Mouse (Mus musculus) urinary bladder, postnatal 4 days (tissue): ENCODE results near the gene Dock1.

Experiments used
- DNase-seq, 2 experiments: peaks; one replicate each; pipeline ENCODE4 v3.0.0; 2021 to 2022; ENCODE audit warnings: low spot score in 2 of 2

Dock1 gene

DNA sequence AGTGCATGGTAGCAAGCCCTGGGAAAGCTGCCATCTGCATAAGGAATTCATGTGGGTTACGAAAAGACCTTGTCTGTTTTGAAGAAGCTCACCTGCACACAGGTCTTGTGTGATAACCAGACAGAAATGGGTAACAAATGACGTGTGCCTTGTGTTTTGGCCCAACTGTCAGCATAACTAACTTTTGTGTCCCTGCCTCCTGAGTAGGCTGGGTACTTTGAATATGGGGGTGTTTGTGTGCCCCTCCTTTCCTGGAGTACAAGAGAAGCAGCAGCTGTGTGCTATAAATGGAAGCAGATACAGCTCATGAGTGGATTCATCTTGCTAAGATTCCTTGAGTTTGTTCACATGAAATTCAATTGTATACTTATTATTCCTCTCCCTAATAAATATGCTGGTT, 480.5 kb downstream of the Dock1 start:
- no peak for DNase-seq

DNA sequence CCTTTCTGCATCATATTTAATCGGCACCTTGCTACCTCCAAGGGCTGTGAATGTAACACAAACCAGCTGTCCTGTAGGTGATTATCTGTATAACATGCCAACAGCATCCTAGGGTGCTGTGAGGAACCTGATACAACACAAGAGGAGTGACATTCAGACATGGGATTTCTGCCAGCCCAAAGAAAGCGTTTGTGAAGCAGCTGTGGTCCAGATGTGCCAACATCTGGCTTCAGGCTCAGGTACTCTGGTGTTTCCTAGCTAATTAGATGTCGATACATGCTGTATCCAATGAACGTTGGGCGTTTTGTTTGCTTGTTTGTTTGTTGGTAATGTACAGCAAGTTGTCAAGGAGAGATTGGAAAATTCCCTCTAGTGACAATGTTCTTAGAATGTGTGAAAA, 487.1 kb downstream of the Dock1 start:
- DNase-seq: no peak

DNA sequence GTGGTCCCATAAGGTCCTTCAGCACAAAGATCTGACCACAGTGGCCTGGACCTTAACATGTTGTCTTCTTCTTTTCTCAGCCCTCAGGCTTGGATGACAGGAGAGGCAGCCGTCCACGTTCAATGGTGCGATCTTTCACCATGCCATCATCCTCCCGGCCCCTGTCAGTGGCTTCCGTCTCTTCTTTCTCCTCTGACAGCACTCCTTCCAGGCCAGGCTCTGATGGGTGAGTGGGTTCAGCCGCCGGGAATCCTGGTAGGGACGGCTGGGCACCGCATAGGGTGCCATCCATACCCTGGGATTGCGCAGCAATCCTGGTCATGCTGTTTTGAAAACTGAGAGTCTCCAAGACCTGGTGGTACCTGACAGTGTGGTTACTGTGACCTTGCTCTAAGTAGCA, 487.9 kb downstream of the Dock1 start:
- DNase-seq: no peak

DNA sequence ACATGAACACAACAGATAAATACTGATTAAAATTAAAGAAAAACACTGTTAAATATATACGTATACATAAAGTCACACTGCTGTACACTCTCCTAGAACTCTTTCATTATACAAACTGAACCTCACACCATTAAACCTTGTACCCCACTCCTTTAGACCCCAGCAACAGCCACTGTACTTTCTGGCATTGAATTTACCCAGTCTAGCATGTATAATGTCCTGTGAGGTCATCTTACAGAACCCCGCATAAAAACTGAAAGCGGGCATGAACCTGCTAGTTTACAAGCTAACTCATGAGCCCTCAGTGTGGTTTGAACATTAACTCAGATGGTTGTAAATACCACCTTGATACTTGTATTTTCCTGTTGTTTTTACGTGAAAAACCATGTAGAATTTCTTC, 489.2 kb downstream of the Dock1 start:
- DNase-seq: no peak

DNA sequence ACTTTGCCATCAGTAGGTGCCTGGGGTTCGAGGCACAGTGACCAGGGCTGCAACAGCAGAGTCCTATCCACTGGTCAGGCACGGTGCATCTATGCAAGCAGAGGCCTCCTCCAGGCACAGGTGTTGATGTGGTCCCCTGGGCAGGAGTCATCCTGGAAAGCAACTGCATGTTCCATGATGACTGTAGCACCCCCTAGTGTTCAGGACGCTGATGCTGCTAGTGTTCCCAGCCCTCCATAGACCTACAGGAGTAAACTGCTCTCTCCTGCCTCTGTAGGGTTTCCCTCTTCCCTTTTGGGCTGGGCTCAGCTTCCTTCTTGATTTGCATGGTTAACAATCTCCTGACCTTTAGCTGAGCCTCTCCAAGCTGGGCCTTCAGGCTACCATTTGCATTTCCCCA, 494.7 kb downstream of the Dock1 start:
- no peak for DNase-seq

DNA sequence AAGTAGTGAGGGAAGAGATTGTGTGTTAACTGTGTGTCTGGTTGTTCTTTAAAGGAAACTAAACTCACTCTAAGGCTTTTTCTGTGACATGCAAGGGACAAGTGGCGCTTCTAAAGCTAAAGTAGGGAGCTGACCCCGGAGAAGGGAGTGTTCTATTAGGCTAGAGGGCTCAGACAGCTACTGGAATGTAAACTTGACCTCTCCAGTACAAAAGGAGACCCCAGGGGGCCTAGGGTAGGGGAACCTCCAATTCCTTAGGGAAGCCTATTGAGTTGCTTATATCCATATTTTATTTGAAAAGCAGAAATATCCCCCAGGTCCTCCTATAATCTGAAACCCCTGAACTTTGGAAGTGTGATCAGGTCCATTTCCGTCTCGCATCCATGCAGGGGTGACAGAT, 499.5 kb downstream of the Dock1 start:
- DNase-seq: no peak

DNA sequence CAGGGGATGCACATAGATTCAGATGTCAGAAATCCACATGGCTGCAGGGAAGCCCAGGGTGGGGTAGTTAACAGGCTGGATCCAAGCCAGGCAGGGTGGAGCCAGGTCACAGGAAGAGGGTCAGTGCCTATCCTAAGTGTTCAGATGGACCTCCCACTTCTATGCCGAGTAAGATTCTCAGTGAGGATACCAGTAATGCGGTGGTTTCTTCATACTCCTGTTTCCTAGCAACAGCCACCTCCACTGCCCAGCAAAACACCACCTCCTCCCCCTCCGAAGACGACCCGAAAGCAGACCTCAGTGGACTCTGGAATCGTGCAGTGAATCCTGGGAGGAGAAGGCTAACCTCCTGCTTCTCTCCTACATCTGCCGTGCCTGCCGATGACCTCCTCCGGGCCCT, 501.8 kb downstream of the Dock1 start:
- no peak for DNase-seq

DNA sequence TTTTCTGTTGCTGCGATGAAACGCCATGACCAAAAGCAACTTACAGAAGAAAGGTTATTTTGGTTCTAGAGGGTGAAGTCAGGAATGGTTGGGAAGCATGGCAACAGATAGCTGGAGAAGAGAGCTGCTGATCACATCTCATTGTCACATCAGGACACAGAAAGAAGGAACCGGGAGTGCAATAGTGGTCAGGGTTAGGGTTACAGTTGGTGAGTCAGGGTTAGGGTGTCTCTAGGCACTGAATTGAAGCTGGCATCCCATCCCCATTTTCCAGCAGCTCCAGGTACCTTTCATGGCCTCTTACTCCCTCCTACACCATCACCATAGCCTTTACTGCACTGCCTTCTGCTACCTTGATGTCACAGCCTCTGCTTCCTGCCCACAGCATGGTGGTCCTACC, 523.7 kb downstream of the Dock1 start:
- DNase-seq: no peak

DNA sequence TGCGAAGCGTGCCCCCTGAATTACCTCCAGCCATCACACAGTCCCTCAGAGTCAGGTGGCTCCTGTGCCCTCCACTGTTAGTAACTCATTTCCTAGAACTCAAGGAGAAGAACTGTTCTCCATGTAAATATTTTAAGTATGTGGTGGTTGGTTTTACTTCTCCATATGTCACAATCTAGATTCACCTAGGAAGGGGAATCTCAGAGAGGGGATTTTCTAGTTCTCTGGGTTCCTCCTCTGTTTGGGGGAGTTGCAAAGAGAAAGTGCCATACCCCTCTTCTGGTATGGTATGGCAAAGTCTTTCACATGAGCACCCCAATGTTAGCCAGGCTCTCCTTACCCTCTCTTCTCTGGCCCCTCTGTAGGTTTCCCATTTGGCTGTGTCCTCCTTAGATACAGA, 525.2 kb downstream of the Dock1 start:
- DNase-seq: no peak

DNA sequence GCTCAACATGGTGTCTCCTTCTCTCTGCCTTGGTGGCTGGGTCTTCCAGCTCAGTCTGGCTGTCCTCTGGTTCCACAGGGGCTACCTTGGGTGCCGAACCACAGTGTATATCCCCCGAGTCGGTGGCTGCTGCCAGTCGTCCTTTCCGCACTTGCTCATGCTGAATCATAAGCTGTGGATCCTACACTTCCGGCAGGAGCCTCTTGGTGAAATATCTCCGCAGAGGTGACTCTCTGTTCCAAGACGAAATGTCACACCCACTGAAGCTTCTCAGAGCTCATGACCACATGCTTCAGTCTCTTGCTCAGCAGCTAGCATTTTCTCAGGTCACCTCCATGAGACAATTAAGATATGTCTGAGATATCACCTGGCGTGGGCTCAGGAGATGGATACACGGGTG, 526.4 kb downstream of the Dock1 start:
- no peak for DNase-seq

DNA sequence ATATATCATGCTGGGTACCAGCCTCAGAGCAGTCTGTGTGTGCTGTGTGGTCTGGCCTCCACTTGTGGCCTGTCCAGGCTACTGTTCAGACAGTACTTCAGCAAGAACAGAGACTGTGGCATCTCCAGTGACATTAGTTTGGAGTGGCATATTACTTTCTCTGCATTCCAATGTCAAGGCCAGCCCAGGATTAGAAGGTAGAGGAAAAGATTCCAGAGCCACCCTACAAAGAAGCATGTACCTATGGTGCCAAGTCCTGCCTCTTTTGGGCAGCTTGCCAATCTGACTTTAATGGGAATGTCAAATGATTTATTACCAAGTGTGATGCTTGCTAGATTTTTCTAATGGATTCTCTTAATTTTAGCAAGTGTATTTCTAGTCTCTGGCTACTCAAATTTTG, 533.5 kb downstream of the Dock1 start:
- DNase-seq: no peak

DNA sequence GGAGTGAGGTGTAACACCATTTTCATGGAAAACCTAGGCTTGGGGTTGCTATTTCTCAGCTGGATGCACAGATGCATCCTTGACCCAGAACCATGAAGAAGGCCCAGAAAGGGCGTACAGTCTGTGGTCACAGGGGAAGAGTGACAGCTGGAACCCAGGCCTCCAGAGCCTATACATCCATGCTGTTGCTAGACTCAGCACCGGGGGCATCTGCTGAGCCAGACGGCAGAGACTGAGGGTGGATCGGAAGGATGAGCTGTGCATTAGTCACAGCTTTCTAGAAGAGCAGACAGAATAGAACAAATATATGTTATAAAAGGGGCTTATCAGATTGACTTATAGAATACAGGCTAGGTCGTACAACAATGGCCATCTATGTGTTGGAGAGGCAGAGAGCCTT, 534.7 kb downstream of the Dock1 start:
- DNase-seq: no peak

DNA sequence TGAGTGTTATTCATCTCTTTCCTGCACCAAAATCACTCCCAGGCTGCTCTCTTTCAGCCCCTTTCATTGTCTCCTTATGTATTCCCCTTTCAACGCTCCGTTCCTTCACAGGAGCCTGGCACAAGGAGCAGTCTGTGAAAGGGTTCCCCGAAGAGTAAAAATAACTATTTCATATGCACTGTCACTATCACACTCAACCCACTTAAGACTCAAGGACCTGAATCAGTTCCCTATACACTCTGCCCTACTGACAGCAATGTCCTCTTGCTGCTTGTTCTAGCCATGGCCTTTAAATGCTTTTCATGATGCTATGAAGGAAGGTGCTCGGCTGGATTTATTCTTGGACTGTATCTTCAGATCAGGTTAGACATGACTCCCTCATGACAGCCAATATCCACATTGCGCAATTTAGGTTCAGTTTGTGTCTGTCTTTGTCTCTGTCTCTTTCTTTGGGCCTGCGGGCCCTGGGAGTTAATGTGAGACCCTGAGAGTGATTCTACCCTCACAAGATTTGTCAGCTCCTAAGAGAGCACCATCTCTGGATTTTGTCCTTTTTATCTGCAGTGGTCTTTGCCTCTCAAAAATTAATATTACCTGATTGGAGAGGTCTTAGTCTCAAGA, 538.6 kb downstream of the Dock1 start:
- DNase-seq: no peak

DNA sequence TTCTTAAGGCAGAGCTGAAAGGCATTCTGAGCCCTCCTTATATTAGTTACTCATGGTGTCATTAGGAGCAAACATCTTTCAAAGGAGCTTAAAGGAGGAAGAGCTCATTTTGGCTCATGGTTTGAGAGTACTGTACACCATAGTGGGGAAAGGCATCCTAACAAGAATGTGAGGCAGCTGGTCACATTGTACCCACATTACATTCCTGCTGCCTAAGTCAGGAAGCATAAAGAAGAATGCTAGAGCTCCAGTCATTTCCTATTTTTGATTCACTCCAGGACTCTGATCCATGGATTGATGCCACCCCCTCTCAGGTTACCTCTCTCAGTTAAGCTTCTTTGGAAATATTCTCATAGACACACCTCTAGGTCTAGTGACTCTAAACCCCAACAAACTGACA, 539.8 kb downstream of the Dock1 start:
- no peak for DNase-seq

DNA sequence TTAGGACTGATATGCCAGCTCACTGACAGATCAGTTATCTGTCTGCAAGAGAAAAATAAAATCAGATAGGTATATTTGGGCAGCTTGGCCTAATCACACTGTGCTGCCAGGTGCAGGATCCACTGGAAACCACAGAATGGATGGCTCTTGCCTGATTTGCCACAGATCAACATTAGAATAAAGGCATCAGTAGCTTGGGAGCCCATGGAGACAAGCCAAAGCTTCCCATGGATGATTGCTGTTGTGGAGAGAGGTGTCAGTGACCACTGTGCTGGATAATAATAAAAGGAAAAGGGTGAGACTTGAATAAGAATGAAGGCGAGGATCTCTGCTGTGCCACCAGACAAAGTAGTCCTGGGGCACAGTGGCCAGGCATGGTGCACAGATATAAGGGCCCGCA, 540.4 kb downstream of the Dock1 start:
- DNase-seq: no peak

DNA sequence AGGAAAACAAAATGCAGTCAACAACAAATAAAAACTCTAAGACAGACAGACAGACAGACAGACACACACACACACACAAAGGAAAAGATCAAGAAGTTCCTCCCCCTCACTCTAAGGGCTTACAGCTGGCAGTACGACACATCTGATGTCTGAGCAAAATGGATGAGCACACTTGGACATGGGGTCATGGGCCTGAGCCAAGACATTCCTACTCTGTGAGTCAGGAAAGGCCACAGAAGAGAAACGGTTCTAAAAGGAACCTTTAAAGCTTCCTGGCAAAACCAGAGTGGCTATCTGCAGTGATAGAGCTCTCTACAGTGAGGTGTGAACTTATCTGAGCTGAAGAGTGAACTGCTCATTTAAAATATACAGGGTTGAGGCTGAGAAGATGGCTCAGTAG, 542.1 kb downstream of the Dock1 start:
- DNase-seq: peak in 1 of 2 experiments; percentile 25

DNA sequence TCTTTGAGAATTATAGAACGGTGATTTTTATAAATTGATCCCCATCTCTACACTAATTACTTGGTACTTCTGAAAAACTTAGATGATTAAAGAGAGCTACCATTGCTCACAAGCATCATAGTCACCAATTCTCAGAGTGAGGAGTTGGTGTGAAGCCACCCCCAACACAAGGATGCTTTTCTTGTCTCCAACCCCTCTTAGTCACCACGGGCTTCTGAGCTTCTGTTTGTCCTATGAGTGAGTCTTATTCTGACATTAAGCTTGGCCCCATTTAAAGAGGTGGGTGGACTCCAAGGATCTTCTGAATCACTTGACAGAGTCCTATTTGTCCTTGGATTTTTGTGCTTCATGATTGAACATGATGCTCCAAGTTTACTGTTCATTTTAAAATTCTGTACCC, 551.0 kb downstream of the Dock1 start:
- no peak for DNase-seq
